Mouse (Mus musculus) large intestine, adult 2 months (tissue): Measurements from ENCODE around the gene Bach2. TPM values are rescaled to one million over a fixed set of nuclear protein-coding genes. Genes with fewer than 3 reads are reported as not detected.

Experiments
- DNase-seq: peaks from one replicate; pipeline ENCODE4 v3.0.0-alpha.2; 2012; ENCODE audit warnings: low read depth, low spot score
- WGBS: fragments of 180-500 bp; shearing (Covaris S2); methylation state at CpG from one replicate; pipeline ENCODE4 v1.1.7; 2018; 5-methylcytosine and 5-hydroxymethylcytosine counted together
- polyA plus RNA-seq: library from polyadenylated mRNA; depleted of rRNA; stranded (reverse); fragments of >200 nt; gene quantifications from 2 replicates; pipeline ENCODE4 v1.2.3, GENCODE M21; 2012

The Bach2 gene
- polyA plus RNA-seq, 1 experiment: 1.6 TPM

DNA sequence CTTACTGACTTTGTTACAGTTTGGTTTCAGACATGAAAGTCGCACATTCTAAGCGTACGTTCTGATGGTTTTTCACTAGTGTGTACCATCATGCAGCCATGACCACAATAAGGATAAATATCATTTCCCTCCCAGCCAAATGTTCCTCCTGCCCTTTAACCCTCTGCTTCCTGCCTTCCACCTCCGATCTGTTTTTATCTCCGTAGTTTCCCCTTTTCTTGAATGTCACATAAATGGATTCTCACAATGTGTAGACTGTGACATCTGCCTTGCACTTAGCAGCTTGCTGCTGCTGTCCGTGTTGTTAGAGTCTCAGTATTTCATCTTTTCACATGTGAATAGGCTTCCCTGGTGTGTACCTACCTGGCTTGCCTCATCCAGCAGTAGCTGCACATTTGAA lies 108.6 kb downstream of the Bach2 start:
- DNase-seq: no peak
- 64% methylated on average over 6 of the region's 6 CpGs for WGBS

DNA sequence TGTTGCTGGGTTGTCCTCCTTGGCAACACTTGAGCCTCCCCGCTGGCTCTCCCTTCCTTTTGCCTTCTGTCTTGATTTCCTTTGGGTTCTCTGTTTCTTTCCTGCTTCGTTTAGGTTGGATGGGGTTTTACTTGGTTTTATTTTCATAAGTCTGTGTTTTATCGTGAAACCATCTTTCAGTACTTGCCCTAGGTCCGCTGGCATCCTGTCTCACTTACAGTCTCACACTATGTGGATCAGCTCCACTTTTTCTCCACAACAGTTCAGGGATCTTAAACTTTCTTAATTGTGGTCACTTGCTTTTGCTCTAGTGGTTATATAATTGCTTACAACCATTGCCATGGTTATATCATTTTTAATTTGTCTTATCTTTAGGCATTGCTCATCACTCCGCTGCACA lies 109.1 kb downstream of the Bach2 start:
- no peak for DNase-seq
- 78% methylated on average over 5 of the region's 5 CpGs for WGBS

DNA sequence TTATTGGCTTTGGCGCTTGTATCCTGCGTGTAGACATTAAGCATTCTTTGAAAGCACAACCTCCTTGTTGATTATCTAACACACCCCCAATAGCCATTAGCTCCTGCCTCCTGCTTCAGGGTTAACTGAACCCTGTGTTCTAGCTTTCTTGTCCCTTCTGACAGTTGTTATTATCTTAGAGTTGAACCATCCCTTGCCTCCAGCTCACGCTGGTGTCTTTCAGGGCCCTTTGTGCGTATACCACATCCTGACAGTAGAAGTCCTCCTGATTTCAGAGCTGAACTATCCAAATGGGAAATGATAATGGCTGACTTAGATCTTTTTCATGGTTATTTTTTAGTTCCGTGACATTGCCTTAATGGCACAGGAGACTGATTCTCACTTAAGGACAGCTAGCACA lies 110.8 kb downstream of the Bach2 start:
- no peak for DNase-seq
- 92% methylated on average over 5 of the region's 5 CpGs for WGBS

DNA sequence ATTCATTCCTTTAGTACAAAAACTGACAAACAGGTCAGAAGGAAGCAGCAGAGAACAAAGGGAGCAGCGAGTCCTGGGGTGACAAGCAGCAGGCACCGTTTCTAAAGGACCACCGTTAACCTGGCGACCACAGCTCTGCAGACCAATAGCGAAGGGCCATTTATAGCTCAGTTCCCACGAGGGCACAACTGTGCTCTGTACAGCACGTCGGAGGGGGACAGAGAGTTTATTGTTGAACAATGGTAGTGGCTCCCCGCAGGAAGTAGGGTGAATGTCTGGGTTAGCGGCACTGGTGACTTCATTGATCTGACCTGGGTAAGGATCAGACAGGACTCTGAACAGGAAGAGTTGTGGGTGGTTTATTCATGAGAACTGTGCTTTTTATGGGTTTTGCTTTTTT lies 112.6 kb downstream of the Bach2 start:
- DNase-seq: no peak
- WGBS: 44% methylated on average over 10 of the region's 10 CpGs

DNA sequence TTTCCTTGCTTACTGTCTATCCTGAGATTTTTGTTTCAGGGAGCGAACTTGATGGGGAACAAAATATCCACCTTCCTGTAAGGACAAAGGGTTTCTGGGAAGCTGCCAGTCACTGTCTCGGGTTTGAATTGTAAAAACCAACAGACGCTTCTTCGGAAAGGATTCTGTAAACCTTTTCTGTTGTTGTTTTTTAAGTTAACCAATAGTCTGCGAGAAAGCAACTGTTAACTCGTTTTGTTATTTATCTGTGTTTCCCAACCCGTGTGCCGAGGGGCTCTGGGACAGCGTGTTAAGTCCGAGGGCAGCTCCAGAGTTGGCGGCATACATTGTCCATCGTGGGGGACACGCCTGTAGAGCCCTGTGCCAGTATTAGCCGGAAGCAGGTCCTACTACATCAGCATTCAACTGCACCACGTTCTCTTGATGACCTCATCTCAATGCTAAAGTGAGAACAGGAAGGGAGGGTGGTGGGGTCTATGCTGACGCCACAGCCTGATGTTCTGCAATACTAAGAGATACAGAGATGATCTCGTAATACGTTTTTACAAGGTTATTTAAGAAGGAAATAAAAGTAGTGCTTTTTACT lies 113.2 kb downstream of the Bach2 start:
- 62% methylated on average over 18 of the region's 18 CpGs for WGBS
- no peak for DNase-seq

DNA sequence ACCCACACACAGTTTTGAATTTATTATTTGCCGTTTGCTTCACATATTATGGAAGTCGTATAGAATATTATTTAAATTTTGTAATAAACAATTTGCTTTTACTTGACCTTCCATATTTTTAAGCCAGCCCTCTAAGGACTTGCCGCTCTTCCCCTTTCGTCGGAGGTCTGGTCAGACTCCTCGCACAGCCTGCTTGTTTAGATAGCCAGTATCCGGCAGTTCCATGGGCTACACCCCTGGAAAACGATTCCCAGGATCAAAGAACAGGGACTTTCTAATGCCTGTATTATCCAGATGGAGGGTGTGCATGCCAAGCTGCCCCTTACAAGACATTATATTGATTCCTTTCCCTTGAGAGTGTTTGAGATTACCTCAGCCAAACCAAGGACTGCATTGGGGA lies 113.8 kb downstream of the Bach2 start:
- DNase-seq: no peak
- 63% methylated on average over 8 of the region's 8 CpGs for WGBS

DNA sequence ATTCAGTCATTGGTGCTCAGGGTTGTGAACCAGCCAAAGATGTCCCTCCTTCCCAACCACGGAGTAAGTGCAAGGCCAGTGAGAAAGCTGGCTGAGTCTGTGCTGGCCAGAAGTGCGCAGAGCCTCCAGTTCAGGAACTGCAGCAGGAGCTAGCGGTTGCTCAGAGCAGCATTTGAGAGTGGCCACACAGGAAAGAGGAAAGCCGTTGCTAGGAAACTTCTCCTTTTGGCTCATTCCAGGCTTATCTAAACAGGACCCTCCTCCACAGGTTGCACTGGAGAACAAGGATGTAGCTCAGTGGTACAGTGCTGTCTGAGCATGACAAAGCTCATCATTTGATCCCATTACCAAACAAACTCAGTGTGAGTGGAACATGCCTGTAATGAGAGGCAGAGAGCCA lies 114.2 kb downstream of the Bach2 start:
- WGBS: 33% methylated on average over 4 of the region's 4 CpGs
- no peak for DNase-seq

DNA sequence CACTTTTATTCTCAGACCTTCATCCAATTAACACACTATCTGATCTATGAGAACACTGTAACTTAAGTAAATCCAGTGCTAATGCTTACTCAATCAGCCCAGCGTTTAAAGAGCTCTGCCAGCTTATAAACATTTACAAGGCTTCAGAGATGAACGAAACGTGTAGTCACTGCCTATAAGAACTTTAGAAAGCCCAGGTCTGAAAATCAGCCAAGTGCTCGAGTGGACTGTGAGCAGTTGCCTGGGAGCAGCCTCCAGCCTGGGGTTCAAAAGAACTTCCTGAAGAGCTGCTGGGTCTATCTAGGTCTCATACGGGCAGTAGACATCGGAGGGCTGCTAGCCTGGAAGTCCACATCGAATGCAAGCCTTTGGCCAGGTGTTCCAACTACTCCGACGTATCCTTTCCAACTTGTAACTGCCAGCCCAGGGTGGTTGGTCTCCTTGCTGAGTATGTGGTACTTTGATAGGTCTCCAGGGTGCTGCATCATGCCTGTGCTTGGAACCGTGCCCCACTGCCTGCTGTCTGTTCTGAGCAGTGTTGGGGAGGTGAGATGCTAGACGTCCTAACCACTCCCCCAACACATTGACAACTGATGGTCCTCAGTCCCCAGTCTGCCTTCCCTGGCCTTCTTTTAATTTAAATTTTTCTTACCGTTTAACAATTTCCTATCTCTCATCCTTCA lies 117.5 kb downstream of the Bach2 start:
- 51% methylated on average over 12 of the region's 12 CpGs for WGBS
- no peak for DNase-seq

DNA sequence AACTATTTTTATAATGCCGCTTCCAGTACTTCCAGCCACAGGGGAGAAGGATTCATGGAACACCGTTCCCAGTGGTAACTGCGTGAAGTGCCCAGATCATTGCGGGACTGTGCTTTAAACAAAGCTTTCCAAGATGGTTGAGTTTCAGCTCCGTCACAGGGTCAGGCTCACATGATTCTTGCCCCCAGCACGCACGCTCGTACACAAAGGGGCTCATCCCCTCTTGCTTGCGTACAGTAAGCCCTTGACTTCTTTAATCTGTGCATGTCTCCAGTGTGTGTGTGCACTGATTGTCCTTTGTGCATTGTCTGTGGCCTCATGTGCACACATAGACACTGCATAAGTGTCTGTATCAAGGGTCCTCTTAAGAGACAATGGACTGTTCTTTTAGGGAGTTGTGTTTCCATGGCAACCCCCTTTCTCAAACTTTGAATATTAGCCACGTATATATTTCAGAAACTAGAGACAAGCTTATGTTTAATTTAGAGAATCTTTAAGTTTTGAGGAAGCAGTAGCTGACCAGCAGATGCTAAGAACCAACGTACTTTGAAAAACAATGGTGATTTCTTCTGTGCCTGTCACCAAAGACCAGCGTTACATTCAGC lies 119.5 kb downstream of the Bach2 start:
- no peak for DNase-seq

DNA sequence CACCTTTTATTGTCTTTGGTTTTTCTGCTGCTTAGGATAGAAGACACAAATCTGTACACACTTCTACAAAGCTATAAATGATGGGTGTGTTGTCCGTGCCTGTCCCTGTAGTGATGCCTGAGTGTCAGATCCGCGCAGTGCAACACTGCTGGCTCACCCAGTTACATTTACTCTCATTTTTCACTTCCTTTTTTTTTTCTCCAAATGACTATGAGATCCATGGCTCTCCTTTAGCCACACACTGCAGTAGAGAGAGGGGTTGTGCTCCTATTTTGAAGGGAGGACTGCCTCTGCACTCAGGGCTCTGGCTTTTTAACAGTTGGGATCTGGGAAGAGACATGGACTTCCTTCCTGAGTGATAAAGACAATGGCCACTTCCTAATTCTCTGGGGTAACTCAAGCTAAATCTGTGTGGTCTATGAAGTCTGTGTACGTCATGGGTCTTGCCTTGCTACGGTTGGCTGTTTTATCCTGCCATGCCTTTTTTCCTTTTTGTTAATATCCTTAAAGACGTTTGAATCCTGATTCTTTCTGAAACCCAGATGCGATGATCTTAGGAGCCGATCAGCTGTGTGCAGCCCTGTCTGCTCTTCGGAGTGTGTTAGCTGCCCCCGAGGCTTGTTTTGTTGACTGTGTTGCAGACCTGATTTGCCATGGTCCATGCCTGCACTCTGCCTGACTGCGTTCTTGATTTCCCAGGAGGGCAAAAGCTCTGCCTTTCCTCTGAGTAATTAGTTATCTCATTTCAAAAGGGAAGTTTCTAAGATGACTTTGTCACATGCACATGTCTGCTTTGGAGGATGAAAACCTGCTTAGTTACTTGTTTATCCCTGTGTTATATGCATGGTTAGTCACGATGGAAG lies 120.2 kb downstream of the Bach2 start:
- WGBS: 72% methylated on average over 12 of the region's 12 CpGs
- DNase-seq: no peak

More for the DNA sequence above, 119.5 kb downstream of the Bach2 start:
- WGBS: 77% methylated on average over 12 of the region's 12 CpGs

DNA sequence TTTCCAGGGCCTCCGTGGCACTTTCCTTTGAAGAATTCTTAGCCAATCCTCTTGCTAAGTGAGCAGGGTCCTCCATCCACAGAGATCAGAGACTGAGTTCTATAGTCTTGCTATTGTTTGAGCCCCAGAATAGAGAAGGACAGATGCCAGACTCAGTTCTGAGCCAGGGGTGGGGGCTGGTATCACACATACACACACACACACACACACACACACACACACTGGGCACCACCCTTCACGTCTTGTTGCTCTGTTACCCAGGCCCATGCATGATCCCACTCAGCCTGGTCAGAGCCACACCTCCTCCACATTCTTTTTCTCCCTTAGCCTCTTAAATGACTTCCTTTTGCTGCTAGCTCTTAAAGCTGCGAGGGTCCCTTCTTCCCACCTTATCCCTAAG lies 121.0 kb downstream of the Bach2 start:
- 80% methylated on average over 3 of the region's 3 CpGs for WGBS
- no peak for DNase-seq

DNA sequence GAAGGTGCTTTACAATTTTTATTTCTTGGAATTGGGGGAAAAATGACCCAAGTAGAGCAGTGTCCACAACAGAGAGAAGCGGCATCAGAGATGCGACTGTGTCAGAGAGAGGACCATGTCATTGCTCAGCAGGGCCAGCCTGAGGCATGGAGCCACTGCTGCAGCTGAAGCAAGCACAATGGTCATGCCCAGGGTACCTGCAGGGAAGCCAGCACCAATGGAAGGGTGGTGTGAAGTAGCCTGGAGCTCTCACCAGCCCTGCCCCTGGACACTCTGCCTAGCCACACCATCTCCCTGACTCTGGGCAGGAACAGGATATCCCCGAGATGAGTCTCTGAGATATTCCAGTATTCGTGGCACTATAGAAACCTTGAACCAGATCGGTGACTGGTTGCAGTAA lies 121.9 kb downstream of the Bach2 start:
- WGBS: 92% methylated on average over 5 of the region's 5 CpGs
- no peak for DNase-seq

DNA sequence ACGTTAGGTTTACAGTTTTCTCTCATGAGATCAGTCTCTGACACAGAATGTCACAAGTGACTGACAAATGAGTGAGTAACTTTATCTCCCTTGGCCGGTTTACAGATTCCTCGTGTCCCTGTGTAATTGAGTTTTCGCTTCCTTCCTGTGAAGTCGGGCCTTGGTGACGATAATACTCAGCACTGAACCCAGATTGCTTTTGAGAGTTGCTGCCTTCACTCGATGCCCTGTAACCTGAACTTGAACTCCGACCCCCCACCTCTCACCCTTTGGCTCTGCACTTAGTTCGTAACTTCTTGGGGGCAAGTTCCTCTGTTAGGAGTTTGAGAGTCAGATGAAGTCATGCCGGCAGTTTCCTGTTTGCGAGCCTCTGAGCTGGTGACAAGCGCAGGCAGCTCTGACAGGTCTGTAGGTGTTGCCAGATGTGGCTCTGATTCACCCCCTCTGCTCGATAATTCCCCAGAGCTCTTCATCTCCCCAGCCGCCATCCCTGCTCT lies 124.9 kb downstream of the Bach2 start:
- 70% methylated on average over 14 of the region's 14 CpGs for WGBS
- DNase-seq: no peak

DNA sequence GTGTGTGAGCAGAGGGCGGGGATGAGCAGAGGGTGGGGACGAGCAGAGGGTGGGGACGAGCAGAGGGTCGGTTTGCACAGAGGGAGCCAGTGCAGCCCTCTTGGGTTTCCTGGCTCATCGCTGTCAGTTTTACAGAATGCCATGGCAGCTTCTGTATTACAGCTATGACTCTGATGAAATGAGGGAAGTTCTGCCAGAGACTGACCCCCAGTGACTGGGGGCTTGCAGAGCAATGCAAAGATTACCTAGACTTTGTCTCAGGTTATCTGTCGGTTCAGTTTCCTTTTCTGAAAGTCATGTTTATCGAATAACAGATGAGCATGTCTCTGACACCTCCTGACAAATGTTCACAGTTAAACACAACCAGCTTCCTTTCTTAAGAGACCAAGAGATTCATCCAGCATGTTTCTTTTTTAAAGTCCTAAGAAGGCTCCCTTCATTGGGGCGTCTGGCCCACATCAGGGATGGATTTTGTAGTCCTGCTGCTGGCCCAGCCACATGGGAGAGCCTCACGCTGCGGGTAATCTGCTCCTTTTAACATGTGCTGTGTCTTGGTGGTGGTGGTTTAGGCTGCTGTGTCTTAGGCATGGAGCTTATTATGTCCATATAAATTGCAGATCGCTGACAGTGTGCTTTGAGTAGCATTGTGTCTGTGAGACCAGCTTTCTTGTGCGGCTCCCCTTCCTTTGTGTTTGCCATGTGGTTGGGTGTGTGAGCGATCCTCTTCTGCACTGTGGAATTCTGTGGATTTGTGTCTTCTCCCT lies 126.7 kb downstream of the Bach2 start:
- DNase-seq: no peak
- 54% methylated on average over 13 of the region's 13 CpGs for WGBS

DNA sequence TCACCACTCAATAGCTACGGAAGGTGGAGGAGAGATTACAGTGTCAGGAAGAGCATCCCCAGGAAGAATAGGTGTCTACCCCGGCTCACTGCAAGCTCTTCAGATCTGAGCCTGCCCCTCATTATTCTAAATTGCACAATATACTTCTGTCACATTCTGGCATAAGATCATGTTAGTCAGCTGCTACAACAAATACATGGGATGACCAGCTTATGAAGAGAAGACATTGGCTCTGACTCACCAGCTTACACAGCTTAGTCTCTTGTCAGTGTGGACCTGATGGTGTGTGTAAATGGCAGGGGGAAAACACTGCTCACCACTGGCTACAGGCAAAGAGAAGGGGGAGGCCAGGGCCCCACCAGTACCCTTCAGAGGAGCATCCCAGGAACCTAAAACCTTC lies 127.6 kb downstream of the Bach2 start:
- 75% methylated on average over 2 of the region's 2 CpGs for WGBS
- DNase-seq: no peak

DNA sequence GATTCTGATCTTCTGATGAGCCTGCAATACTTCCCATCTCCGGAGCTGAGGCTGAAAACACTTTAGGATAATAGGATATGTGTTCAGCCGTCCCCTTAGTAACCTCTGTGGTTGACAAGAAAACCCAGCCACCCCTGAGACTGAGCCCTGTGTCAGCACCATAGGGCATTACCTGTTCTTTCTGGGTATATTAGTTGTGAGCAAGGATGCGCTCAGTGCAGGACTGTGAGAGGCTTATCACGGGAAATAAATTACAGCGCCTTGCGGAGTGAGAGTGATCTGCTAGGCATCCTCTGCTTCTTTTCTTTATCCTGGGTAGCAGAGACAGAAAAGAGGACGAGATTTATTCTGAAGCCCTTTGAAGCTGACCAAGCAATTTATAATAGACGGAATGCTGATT lies 129.7 kb downstream of the Bach2 start:
- 79% methylated on average over 8 of the region's 8 CpGs for WGBS
- DNase-seq: no peak

DNA sequence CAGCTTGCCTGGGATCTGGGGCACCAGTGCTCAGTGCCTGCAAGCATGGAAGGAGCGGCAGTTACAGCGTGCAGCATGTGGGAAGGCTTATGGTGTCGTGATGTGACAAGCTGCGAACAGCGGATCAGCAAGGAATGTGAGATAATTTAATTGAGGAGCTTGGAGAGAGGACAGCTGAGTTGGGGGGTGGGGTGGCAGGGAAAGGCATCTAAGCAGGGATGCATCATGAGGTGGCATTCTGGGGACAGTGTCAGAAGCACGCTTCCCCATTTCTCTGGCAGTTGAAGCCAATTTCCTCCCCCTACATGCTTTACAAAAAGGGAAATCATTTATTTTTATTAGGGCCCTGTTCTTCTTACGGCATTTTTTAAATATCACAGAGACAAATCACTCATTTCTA lies 134.5 kb downstream of the Bach2 start:
- no peak for DNase-seq
- 61% methylated on average over 7 of the region's 7 CpGs for WGBS

DNA sequence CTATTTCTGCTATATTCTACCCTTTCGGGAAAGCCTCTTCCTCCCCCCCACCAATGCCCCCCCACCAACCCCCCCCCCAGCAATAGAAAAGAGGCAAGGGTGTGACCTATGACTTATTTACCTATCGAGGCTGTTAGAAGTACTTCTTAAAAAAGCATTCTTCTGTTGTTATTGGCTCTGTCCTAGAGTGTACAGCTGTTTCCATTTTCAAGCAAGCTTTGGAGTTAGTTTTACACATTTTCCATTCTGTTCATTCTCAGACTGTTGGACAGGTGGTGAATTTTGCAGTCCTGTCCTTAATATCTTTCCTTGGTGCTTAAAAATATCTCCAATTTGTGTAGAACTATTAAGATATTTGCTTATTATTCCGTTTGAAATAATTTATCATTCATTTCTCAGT lies 134.9 kb downstream of the Bach2 start:
- 42% methylated on average over 3 of the region's 3 CpGs for WGBS
- no peak for DNase-seq

DNA sequence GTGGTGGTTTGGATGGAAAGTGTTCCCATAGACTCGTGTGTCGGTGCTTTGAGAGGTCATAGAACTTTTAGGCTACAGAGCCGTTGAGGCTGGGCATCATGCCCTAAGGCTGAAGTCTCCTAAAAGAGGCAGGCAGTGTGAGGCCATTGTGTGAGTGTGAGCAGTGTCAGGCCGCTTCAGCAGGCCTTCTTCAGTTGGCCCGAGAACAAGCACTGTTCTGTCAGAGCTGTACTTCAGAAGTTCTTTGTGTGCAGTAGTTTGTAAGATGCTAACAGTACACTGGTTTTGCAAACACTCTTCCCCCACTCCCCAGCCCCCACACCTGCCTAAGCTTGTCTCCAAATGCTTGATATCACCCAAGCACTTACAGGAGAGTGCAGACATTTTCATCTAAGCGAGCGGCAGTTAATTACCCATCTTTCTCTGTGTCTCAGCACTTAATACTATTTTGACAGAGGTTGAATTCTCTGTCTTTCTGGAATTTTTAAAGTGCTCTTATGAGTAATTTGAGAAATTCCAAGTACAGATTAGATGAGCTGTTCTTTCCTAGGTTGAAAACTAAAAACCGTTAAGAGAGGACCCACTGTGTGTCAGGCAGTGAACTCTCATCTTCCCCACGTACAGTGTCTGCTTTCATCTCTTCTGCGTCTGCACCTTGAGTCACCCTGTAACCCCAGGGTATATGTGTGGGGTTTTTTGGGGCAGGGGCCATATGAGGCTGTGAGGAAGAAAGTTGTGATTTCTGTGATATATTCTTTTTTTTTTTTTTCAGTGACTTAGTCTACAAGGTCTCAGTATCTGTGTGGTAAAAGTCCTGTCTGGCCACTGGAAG lies 136.4 kb downstream of the Bach2 start:
- DNase-seq: no peak
- 85% methylated on average over 10 of the region's 10 CpGs for WGBS
